Mouse (Mus musculus) liver, embryonic 14.5 days (tissue): Measurements from ENCODE around the gene Olfr469.

ENCODE experiments used
- CTCF ChIP-seq: IDR thresholded peaks from 2 replicates; pipeline ENCODE4 v1.5.1; 2016; ENCODE audit warnings: antibody characterized with exemption, low read depth, control low read depth
- EP300 ChIP-seq: IDR thresholded peaks from 2 replicates; pipeline ENCODE4 v1.6.1; 2016; ENCODE audit warnings: antibody characterized with exemption, low read depth

DNA sequence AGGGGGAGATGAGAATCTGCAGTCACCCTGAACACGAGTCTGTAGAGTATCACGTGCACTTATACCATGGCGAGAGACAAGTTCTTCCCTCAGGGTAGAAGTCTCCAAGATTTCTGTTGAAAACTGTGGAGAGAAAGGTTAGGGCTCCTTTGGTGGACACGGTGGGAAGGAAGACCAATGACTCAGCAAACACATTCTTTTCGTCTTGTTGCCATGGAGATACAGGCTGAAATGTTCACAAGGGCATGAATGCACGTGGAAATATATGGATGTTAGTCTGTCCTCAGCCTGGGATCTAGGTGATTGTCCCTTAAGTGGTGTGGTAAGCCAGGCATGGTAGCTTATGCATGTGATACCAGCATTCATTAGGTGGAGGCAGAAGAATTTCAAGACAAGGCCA is 54.5 kb downstream of the Olfr469 start:
- no peak for TF ChIP-seq EP300
- no peak for TF ChIP-seq CTCF
